Comparison of ENCODE assay signal across 7 mouse cellular contexts in genomic region chr6:22124575-22125330, GRCm38 (mm10).
DNase-seq lines count a peak whose midpoint lies in the region; ATAC-seq lines count a peak whose summit lies in the region.
"Not testable (repeated sequence)": the region's sequence is repeated elsewhere in the genome, so short reads cannot be mapped to it uniquely, and the experiment has no call there.

No protein-coding gene starts in this region.

- not testable (repeated sequence) for H3K79me2 ChIP-seq in macrophage (ENCODE audit: inconsistent target)

- WGBS in macrophage (ENCODE audit: missing documents): 30% methylated on average over 13 of the region's 31 CpGs

- H3K27ac ChIP-seq in macrophage: 0 out of 2 replicates have a peak overlapping the region, but pooled peaks have one; percentile 7

- peak; percentile 97 for ATAC-seq in granulocyte monocyte progenitor cell, adult 5-6 weeks (replicated peaks; ENCODE audit: poor library complexity, severe bottlenecking)

- DNase-seq in 416B (ENCODE audit: low read depth) (peak; percentile 68), ES-CJ7 (ENCODE audit: low read depth, low spot score) (peak; percentile 60), ZHBTc4 (ENCODE audit: low read depth, low spot score) (peak; percentile 80)
- DNase-seq in layer of hippocampus, adult 9-11 months: peak; percentile 8
- DNase-seq in monocyte, adult 2 months (ENCODE audit: low read depth in 1 of 2, low spot score in 2 of 2): peak; percentile 9 to 38

- not testable (repeated sequence) for H3K36me3 ChIP-seq in macrophage (ENCODE audit: inconsistent target)

- not testable (repeated sequence) for H3K4me3 ChIP-seq in macrophage (ENCODE audit: inconsistent target)

Comparison
In these comparisons a context has a peak if more than half of its experiments do, and no peak if none do; other contexts are left out.
1. DNase-seq: peak in every context shown above with its lines; median percentile 80 in ZHBTc4; 68 in 416B; 60 in ES-CJ7; 24 in monocyte, adult 2 months; 8 in layer of hippocampus, adult 9-11 months.